Mouse (Mus musculus) cerebellum, postnatal 25 days (tissue): ENCODE measurements around the gene Olfr1274-ps.
"Not testable (repeated sequence)": the region's sequence is repeated elsewhere in the genome, so short reads cannot be mapped to it uniquely, and the experiment has no call there.

ENCODE experiments used
- DNase-seq, 2 experiments: peaks; one replicate each; pipeline ENCODE4 v3.0.0; 2021; ENCODE audit warnings: mixed read lengths in 2 of 2

The Olfr1274-ps gene

GRCm38 (mm10) chr2:90398633-90399107, at the start of gene Olfr1274-ps:
Gene Olfr1274-ps, plus strand, starts transcription at chr2:90398683.
- DNase-seq: not testable (repeated sequence)

- not testable (repeated sequence) for DNase-seq
These were observed 47.4 kb upstream of the Olfr1274-ps start for GRCm38 (mm10) chr2:90351047-90351446.

GRCm38 (mm10) chr2:90351540-90351939, 46.9 kb upstream of the Olfr1274-ps start:
- not testable (repeated sequence) for DNase-seq

GRCm38 (mm10) chr2:90359229-90359628, 39.3 kb upstream of the Olfr1274-ps start:
- not testable (repeated sequence) for DNase-seq

- not testable (repeated sequence) for DNase-seq
These were observed 38.3 kb upstream of the Olfr1274-ps start for GRCm38 (mm10) chr2:90360199-90360598.

GRCm38 (mm10) chr2:90414110-90414821, 15.8 kb downstream of the Olfr1274-ps start:
- not testable (repeated sequence) for DNase-seq

- DNase-seq: not testable (repeated sequence)
These were observed 23.8 kb downstream of the Olfr1274-ps start for GRCm38 (mm10) chr2:90422282-90422681.

- DNase-seq: not testable (repeated sequence)
These were observed 26.5 kb downstream of the Olfr1274-ps start for GRCm38 (mm10) chr2:90424937-90425336.

- not testable (repeated sequence) for DNase-seq
These were observed 30.7 kb downstream of the Olfr1274-ps start for GRCm38 (mm10) chr2:90428988-90429717.

GRCm38 (mm10) chr2:90429782-90430181, 31.3 kb downstream of the Olfr1274-ps start:
- DNase-seq: not testable (repeated sequence)

GRCm38 (mm10) chr2:90437453-90437852, 39.0 kb downstream of the Olfr1274-ps start:
- DNase-seq: not testable (repeated sequence)

GRCm38 (mm10) chr2:90440169-90440568, 41.7 kb downstream of the Olfr1274-ps start:
- DNase-seq: not testable (repeated sequence)

- DNase-seq: not testable (repeated sequence)
These were observed 43.3 kb downstream of the Olfr1274-ps start for GRCm38 (mm10) chr2:90441811-90442210.

- DNase-seq: no peak
These were observed 45.3 kb downstream of the Olfr1274-ps start for GRCm38 (mm10) chr2:90443811-90444210.

GRCm38 (mm10) chr2:90448967-90449740, 50.7 kb downstream of the Olfr1274-ps start:
- DNase-seq: no peak

- no peak for DNase-seq
These were observed 53.9 kb downstream of the Olfr1274-ps start for GRCm38 (mm10) chr2:90452380-90452779.
